Mouse (Mus musculus) midbrain, embryonic 15.5 days (tissue): ENCODE measurements at regions not wholly inside any gene's neighbourhood (a gene's known extent, or its start where the extent isn't known, plus 50 kb on each side); places are given as distances from the start of the nearest gene placed in this dataset.

Source experiments
- ATAC-seq: fragments of 200-750 bp; cut with Nextera tagmentation; replicated peaks from 2 replicates; pipeline ENCODE4 v1.8.0; 2017; ENCODE audit warnings: moderate TSS enrichment
- H3K27ac ChIP-seq: fragments of 300-500 bp; sonication (generic); 2 replicates; pipeline ENCODE4 v1.5.1; 2015; ENCODE audit warnings: mild to moderate bottlenecking, inconsistent platforms
- H3K27me3 ChIP-seq: fragments of 300-500 bp; sonication (generic); replicated peaks from 2 replicates; pipeline ENCODE4 v1.6.1; 2015; ENCODE audit warnings: inconsistent platforms
- H3K36me3 ChIP-seq: fragments of 300-500 bp; sonication (generic); replicated peaks from 2 replicates; pipeline ENCODE4 v1.6.1; 2015; ENCODE audit warnings: inconsistent platforms
- H3K4me1 ChIP-seq: fragments of 300-500 bp; sonication (generic); 2 replicates; pipeline ENCODE4 v1.6.1; 2015; ENCODE audit warnings: inconsistent platforms
- H3K4me2 ChIP-seq: fragments of 300-500 bp; sonication (generic); 2 replicates; pipeline ENCODE4 v1.6.1; 2015; ENCODE audit warnings: inconsistent platforms, mild to moderate bottlenecking, moderate library complexity
- H3K4me3 ChIP-seq: fragments of 300-500 bp; sonication (generic); 2 replicates; pipeline ENCODE4 v1.5.1; 2015; ENCODE audit warnings: mild to moderate bottlenecking, inconsistent platforms
- H3K9ac ChIP-seq: fragments of 300-500 bp; sonication (generic); 2 replicates; pipeline ENCODE4 v1.6.1; 2015; ENCODE audit warnings: mild to moderate bottlenecking, inconsistent platforms
- H3K9me3 ChIP-seq: fragments of 300-500 bp; sonication (generic); 2 replicates; pipeline ENCODE4 v1.6.1; 2016; ENCODE audit warnings: inconsistent platforms
- WGBS: fragments of 180-500 bp; shearing (Covaris S2); methylation state at CpG from one replicate; pipeline ENCODE4 v1.1.7; 2015; ENCODE audit warnings: mixed read lengths; 5-methylcytosine and 5-hydroxymethylcytosine counted together

DNA sequence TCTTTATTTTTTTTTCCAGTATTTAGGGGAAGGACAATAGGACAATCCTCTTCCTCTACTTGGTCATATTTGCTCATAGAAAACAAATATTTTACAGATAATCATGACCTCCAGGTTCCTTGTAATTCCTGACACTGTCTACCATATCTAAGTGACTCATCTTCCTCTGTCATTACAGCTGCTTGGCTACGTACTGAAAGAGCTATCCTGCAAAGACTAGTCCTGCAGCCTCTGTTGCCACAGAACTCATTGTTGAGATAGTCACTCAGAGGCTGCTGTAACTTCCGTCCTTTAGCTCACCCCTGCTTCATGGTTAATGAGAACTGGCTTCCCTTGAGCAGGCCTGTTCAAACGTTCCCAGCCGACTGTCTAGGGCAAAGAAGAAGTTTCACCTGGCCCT lies 93.7 kb upstream of the Tsc22d2 start:
- no peak for ATAC-seq
- H3K4me2 ChIP-seq, result no peak overlapping the region
- H3K27me3 ChIP-seq, result no peaks in the 10 kb centered on the region
- H3K27ac ChIP-seq, result no peak overlapping the region
- H3K4me1 ChIP-seq, result no peaks in the 10 kb centered on the region
- H3K4me3 ChIP-seq, result no peak overlapping the region
- H3K9me3 ChIP-seq, result no peaks in the 10 kb centered on the region
- H3K36me3 ChIP-seq, result no peaks in the 10 kb centered on the region
- no peak overlapping the region for H3K9ac ChIP-seq
- WGBS, result 76% methylated on average over 4 of the region's 4 CpGs

GRCm38 (mm10) chr3:58322322-58322721 lies 92.2 kb upstream of the Tsc22d2 start:
- Histone ChIP-seq H3K4me1 (no peaks in the 10 kb centered on the region), H3K9ac (no peak overlapping the region), H3K27me3 (no peaks in the 10 kb centered on the region), H3K4me2 (no peak overlapping the region), H3K4me3 (no peak overlapping the region), H3K9me3 (no peaks in the 10 kb centered on the region), H3K27ac (no peak overlapping the region), H3K36me3 (no peaks in the 10 kb centered on the region)
- no peak for ATAC-seq
- 94% methylated on average over 1 of the region's 1 CpGs for WGBS

DNA sequence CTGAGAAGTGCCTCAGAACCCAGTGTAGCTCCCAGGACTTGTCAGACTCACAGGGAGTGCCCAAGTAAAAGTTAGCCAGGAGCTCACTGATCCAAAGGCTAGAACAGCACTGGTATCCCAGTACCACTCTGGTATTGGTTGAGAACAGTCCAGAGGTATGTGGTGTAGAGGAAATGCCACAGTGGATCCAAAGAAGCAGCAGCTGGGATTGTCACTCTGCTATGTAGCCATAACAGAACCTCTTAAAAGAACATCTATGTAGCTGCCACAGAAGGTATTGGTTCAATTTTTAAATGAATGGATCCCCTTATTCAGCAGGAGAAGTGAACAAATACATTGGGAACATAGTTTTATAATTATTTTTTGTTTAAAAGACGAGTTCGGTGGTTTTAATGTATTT lies 86.8 kb upstream of the Tsc22d2 start:
- Histone ChIP-seq H3K9ac (no peak overlapping the region), H3K4me3 (no peak overlapping the region), H3K27ac (no peak overlapping the region), H3K27me3 (no peaks in the 10 kb centered on the region), H3K4me1 (no peaks in the 10 kb centered on the region), H3K9me3 (no peaks in the 10 kb centered on the region), H3K36me3 (no peaks in the 10 kb centered on the region), H3K4me2 (no peak overlapping the region)
- no peak for ATAC-seq
- 91% methylated on average over 2 of the region's 2 CpGs for whole genome bisulfite sequencing

- Histone ChIP-seq H3K4me2 (no peak overlapping the region), H3K4me3 (no peak overlapping the region), H3K27ac (no peak overlapping the region), H3K9ac (no peak overlapping the region), H3K4me1 (peaks cover 2% of the 10 kb centered on the region), H3K9me3 (no peaks in the 10 kb centered on the region), H3K36me3 (no peaks in the 10 kb centered on the region), H3K27me3 (no peaks in the 10 kb centered on the region)
- 75% methylated on average over 2 of the region's 2 CpGs for WGBS
- ATAC-seq, result 0 out of 2 replicates have a peak, but pooled peaks have one; percentile 52
Measured at GRCm38 (mm10) chr3:58330186-58330585, 84.3 kb upstream of the Tsc22d2 start.

DNA sequence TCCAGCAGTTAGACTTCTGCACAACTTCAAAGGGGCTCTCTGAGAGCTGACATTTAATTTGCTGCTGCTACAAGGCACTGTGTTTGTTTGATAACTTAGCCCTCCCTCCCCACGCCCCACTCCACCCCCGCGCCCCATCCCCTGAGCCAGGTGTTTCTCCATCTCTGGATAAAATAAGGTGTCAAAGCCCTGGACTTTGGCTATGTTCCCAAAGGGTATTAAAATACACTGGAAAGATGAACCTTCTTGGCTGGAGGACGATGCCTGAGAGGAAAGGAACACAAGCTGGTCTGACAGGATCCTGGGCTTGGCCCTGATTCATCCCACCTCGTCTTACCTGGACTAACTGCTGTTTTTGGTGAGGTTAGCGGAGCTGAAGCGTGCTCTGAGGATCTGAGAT lies 80.5 kb upstream of the Tsc22d2 start:
- no peak overlapping the region for H3K4me2 ChIP-seq
- 66% methylated on average over 7 of the region's 7 CpGs for WGBS
- H3K27me3 ChIP-seq, result no peaks in the 10 kb centered on the region
- H3K36me3 ChIP-seq, result no peaks in the 10 kb centered on the region
- no peaks in the 10 kb centered on the region for H3K9me3 ChIP-seq
- ATAC-seq, result no peak
- H3K4me1 ChIP-seq, result peaks cover 11% of the 10 kb centered on the region
- H3K27ac ChIP-seq, result no peak overlapping the region
- no peak overlapping the region for H3K9ac ChIP-seq
- no peak overlapping the region for H3K4me3 ChIP-seq

DNA sequence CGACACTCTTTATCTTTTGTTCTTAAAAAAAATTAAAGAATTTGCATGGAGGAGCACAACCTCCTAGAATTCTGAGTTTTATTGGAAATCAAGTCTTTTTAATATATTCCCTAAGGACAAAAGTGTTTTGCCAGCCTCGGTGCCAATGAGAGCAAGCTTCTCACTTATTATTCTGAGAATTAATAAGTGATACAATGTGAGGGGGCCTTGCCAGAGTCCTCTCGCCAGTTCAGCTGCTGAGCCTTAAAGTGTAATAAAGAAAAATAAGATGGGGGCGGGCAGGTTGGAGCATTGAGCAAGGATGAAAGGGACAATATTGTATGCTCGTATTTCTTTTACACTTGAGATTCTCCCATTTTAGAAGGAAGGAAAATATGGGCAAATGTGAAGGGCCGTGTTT lies 79.2 kb upstream of the Tsc22d2 start:
- Histone ChIP-seq H3K4me1 (peaks cover 11% of the 10 kb centered on the region), H3K9me3 (no peaks in the 10 kb centered on the region), H3K36me3 (no peaks in the 10 kb centered on the region), H3K9ac (no peak overlapping the region), H3K4me3 (no peak overlapping the region), H3K27ac (no peak overlapping the region), H3K27me3 (no peaks in the 10 kb centered on the region), H3K4me2 (no peak overlapping the region)
- 41% methylated on average over 6 of the region's 6 CpGs for WGBS
- ATAC-seq, result 0 out of 2 replicates have a peak, but pooled peaks have one; percentile 54

- no peak overlapping the region for H3K4me2 ChIP-seq
- no peaks in the 10 kb centered on the region for H3K9me3 ChIP-seq
- no peak overlapping the region for H3K9ac ChIP-seq
- no peak overlapping the region for H3K27ac ChIP-seq
- no peaks in the 10 kb centered on the region for H3K36me3 ChIP-seq
- WGBS, result 33% methylated on average over 5 of the region's 5 CpGs
- 0 out of 2 replicates have a peak, but pooled peaks have one; percentile 17 for ATAC-seq
- no peak overlapping the region for H3K4me3 ChIP-seq
- no peaks in the 10 kb centered on the region for H3K27me3 ChIP-seq
- peaks cover 11% of the 10 kb centered on the region for H3K4me1 ChIP-seq
Measured at GRCm38 (mm10) chr3:58336135-58336534, 78.4 kb upstream of the Tsc22d2 start.

GRCm38 (mm10) chr3:58336590-58336989 lies 77.9 kb upstream of the Tsc22d2 start:
- no peaks in the 10 kb centered on the region for H3K9me3 ChIP-seq
- H3K36me3 ChIP-seq, result no peaks in the 10 kb centered on the region
- peaks cover 11% of the 10 kb centered on the region for H3K4me1 ChIP-seq
- 86% methylated on average over 6 of the region's 6 CpGs for WGBS
- no peak overlapping the region for H3K9ac ChIP-seq
- no peak overlapping the region for H3K27ac ChIP-seq
- H3K4me3 ChIP-seq, result no peak overlapping the region
- no peak for ATAC-seq
- H3K27me3 ChIP-seq, result no peaks in the 10 kb centered on the region
- no peak overlapping the region for H3K4me2 ChIP-seq

DNA sequence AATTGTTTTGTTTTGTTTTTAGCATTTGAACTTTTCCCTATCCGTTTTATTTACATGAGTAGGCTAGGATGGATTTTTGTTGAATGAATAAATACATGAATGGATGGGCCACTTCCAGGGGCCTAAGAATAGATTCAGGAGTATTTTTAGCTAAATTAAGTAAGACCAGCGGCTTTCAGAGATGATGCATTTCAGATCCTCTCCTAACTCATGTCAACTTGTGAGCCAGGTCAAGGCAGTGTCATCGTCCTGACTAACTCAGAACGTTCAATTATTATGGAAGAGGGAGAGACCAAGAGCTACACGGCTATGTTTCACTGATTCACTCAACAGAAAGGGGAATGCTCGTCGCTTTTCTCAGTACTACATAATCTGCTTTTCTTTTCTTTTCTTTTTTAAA lies 75.5 kb upstream of the Tsc22d2 start:
- H3K27me3 ChIP-seq, result no peaks in the 10 kb centered on the region
- no peak overlapping the region for H3K4me3 ChIP-seq
- no peaks in the 10 kb centered on the region for H3K9me3 ChIP-seq
- H3K4me2 ChIP-seq, result no peak overlapping the region
- WGBS, result 86% methylated on average over 7 of the region's 7 CpGs
- no peak for ATAC-seq
- no peak overlapping the region for H3K9ac ChIP-seq
- peaks cover 11% of the 10 kb centered on the region for H3K4me1 ChIP-seq
- no peaks in the 10 kb centered on the region for H3K36me3 ChIP-seq
- no peak overlapping the region for H3K27ac ChIP-seq

DNA sequence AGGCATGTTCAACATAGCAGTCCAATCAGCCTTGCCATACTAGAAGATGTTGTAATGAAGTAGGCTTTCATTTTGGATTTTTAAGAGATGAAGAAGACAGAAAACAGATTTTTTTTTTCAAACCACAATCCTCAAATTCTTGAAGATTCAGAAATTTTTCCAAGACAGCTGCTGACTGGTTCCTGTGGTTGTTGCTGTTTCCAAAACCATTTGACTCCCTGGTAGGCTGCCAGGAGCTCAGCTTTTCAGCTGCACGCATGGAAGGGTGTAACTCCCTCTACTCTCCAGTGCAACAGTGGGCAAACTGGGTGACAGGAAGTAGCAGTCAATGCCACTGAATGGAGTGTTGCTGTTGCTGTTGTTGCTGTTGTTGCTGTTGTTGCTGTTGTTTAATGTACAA lies 72.4 kb upstream of the Tsc22d2 start:
- no peak overlapping the region for H3K4me3 ChIP-seq
- WGBS, result 89% methylated on average over 1 of the region's 1 CpGs
- no peaks in the 10 kb centered on the region for H3K36me3 ChIP-seq

GRCm38 (mm10) chr3:58362563-58362962 lies 52.0 kb upstream of the Tsc22d2 start:
- no peak overlapping the region for H3K27ac ChIP-seq
- H3K9me3 ChIP-seq, result no peaks in the 10 kb centered on the region
- H3K36me3 ChIP-seq, result no peaks in the 10 kb centered on the region
- no peaks in the 10 kb centered on the region for H3K27me3 ChIP-seq
- H3K9ac ChIP-seq, result no peak overlapping the region
- ATAC-seq, result no peak
- H3K4me3 ChIP-seq, result no peak overlapping the region
- WGBS, result 86% methylated on average over 4 of the region's 4 CpGs
- H3K4me2 ChIP-seq, result no peak overlapping the region
- no peaks in the 10 kb centered on the region for H3K4me1 ChIP-seq

More for the DNA sequence above, 72.4 kb upstream of the Tsc22d2 start:
- H3K9me3 ChIP-seq, result no peaks in the 10 kb centered on the region
- H3K27me3 ChIP-seq, result no peaks in the 10 kb centered on the region
- H3K27ac ChIP-seq, result no peak overlapping the region
- H3K4me1 ChIP-seq, result no peaks in the 10 kb centered on the region
- no peak overlapping the region for H3K9ac ChIP-seq
- no peak for ATAC-seq
- H3K4me2 ChIP-seq, result no peak overlapping the region

GRCm38 (mm10) chr3:58364526-58364925 lies 50.0 kb upstream of the Tsc22d2 start:
- no peaks in the 10 kb centered on the region for H3K27me3 ChIP-seq
- no peak for ATAC-seq
- no peak overlapping the region for H3K27ac ChIP-seq
- H3K4me3 ChIP-seq, result no peak overlapping the region
- no peak overlapping the region for H3K9ac ChIP-seq
- no peaks in the 10 kb centered on the region for H3K4me1 ChIP-seq
- no peaks in the 10 kb centered on the region for H3K36me3 ChIP-seq
- WGBS, result 92% methylated on average over 3 of the region's 3 CpGs
- no peaks in the 10 kb centered on the region for H3K9me3 ChIP-seq
- no peak overlapping the region for H3K4me2 ChIP-seq
